Mouse (Mus musculus): Measurements from ENCODE around the gene Srsf9. TPM values are rescaled to one million over a fixed set of nuclear protein-coding genes. Genes with fewer than 3 reads are reported as not detected.

The Srsf9 gene
- polyA plus RNA-seq, 1 experiment from 2014 or later: 291 TPM

- peaks cover 5% of the 10 kb centered on the region; the same call in 1 of the 2 replicates for H3K4me1 ChIP-seq (ENCODE audit: insufficient read depth)
- H3K9ac ChIP-seq: peak overlapping the region; percentile 94
- peak overlapping the region; percentile 95 for H3K4me3 ChIP-seq (ENCODE audit: low read depth, low read length)
- no peaks in the 10 kb centered on the region for H3K27me3 ChIP-seq (ENCODE audit: insufficient read depth, low read length)
- peaks cover 35% of the 10 kb centered on the region for H3K36me3 ChIP-seq (ENCODE audit: insufficient read depth)
- ATAC-seq (ENCODE audit: insufficient read depth): peak; percentile 21
- under 1% methylated on average over 55 of the region's 55 CpGs for WGBS
- no peaks in the 10 kb centered on the region for H3K9me3 ChIP-seq (ENCODE audit: low read depth, low read length)
- no peak for TF ChIP-seq CTCF (IDR thresholded peaks at IDR 0.05; ENCODE audit: low read depth)
- peak; percentile 40 for DNase-seq
- peak overlapping the region; percentile 89 for H3K4me2 ChIP-seq
- H3K27ac ChIP-seq (ENCODE audit: low read depth): peak overlapping the region; percentile 86
Measured at GRCm38 (mm10) chr5:115327610-115328548, 902 bp downstream of the Srsf9 start.

- H3K4me3 ChIP-seq (ENCODE audit: low read depth, low read length): no peak overlapping the region
- DNase-seq (no peak), ATAC-seq (ENCODE audit: insufficient read depth) (no peak)
- peaks cover 66% of the 10 kb centered on the region for H3K36me3 ChIP-seq (ENCODE audit: insufficient read depth)
- no peaks in the 10 kb centered on the region for H3K9me3 ChIP-seq (ENCODE audit: low read depth, low read length)
- WGBS: 72% methylated on average over 9 of the region's 9 CpGs
- no peak overlapping the region for H3K4me2 ChIP-seq
- no peak overlapping the region; the same call in 1 of the 2 replicates for H3K27ac ChIP-seq (ENCODE audit: low read depth)
- H3K9ac ChIP-seq: no peak overlapping the region
- H3K27me3 ChIP-seq (ENCODE audit: insufficient read depth, low read length): no peaks in the 10 kb centered on the region
- peaks cover 5% of the 10 kb centered on the region; the same call in 1 of the 2 replicates for H3K4me1 ChIP-seq (ENCODE audit: insufficient read depth)
- no peak for TF ChIP-seq CTCF (IDR thresholded peaks at IDR 0.05; ENCODE audit: low read depth)
Measured at GRCm38 (mm10) chr5:115330955-115331354, 4.0 kb downstream of the Srsf9 start.

DNA sequence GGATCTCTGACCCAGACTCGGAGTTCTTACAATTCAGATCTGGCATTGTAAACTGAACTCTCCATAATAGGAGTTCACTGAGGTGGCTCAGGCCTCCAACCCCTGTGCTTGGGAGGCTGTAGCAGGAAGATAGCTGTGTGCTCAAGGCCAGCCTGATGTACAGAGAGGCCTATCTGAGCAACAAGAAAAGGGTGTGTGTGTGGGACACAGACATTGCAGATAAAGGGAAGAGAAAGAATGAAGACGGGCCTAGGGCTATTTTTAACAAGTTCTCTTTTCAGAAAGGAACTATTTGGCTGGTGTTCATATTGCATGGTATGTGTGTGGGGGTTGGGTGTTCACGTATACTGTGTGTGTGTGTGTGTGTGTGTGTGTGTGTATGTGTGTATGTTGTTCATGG, 6.6 kb downstream of the Srsf9 start:
- Histone ChIP-seq H3K4me2 (no peak overlapping the region), H3K4me1 (ENCODE audit: insufficient read depth) (peaks cover 2% of the 10 kb centered on the region; the same call in 1 of the 2 replicates), H3K4me3 (ENCODE audit: low read depth, low read length) (no peak overlapping the region), H3K9ac (no peak overlapping the region), H3K36me3 (ENCODE audit: insufficient read depth) (peaks cover 72% of the 10 kb centered on the region), H3K27ac (ENCODE audit: low read depth) (peak overlapping the region; percentile 15; the same call in 1 of the 2 replicates), H3K9me3 (ENCODE audit: low read depth, low read length) (no peaks in the 10 kb centered on the region), H3K27me3 (ENCODE audit: insufficient read depth, low read length) (no peaks in the 10 kb centered on the region)
- 73% methylated on average over 3 of the region's 3 CpGs for WGBS
- ATAC-seq (ENCODE audit: insufficient read depth): no peak
- no peak for TF ChIP-seq CTCF (IDR thresholded peaks at IDR 0.05; ENCODE audit: low read depth)
- no peak for DNase-seq

- H3K4me1 ChIP-seq (ENCODE audit: insufficient read depth): no peaks in the 10 kb centered on the region; the same call in 1 of the 2 replicates
- 14% methylated on average over 7 of the region's 7 CpGs for WGBS
- H3K4me2 ChIP-seq: peak overlapping the region; percentile 87
- peak overlapping the region; percentile 88; the same call in 1 of the 2 replicates for H3K9ac ChIP-seq
- H3K4me3 ChIP-seq (ENCODE audit: low read depth, low read length): peak overlapping the region; percentile 88
- ATAC-seq (ENCODE audit: insufficient read depth) (no peak), DNase-seq (no peak)
- TF ChIP-seq CTCF (IDR thresholded peaks at IDR 0.05; ENCODE audit: low read depth): no peak
- H3K27ac ChIP-seq (ENCODE audit: low read depth): no peak overlapping the region
- H3K27me3 ChIP-seq (ENCODE audit: insufficient read depth, low read length): no peaks in the 10 kb centered on the region
- peaks cover 43% of the 10 kb centered on the region for H3K36me3 ChIP-seq (ENCODE audit: insufficient read depth)
- H3K9me3 ChIP-seq (ENCODE audit: low read depth, low read length): no peaks in the 10 kb centered on the region
Measured at GRCm38 (mm10) chr5:115340007-115340406, 13.0 kb downstream of the Srsf9 start.

DNA sequence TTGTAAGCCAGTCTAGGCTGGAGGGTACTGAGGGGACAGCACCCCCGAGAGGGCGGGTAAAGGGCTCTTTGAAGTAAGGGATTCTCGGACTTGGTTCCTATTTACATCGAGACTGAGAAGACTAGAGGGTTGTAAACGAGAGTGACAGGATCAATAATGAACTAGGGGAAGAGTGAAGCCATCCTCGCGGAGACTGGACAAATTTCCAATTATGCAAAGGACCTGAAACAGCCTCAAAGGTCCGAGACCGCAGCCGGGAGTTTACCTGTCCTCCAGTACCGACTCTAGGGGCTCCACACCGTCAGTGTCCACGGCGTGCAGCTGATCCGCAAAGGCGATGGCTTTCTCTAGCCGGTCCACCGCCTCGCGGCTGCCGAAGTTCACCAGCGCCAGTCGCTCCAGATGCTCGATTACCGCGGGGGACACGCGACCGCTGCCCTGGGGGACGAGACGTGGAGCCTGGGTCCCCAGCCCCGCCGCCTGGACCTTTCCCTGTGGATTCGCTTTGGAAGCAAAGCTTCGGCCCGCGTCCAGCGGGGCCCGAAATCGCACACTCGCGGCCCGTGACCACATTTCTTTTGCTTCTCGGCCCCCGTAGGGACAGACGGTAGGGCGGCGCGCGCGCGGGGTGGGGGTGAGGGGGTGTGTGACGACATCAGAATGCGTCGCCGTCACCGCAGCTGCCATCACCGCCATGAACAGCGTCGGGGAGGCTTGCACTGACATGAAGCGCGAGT, 13.8 kb downstream of the Srsf9 start, which contains the start of the genes Gatc and Triap1:
Gene Gatc, minus strand, starts transcription at position 602 of the 737 bp plus-strand sequence.
Gene Triap1, plus strand, starts transcription at position 649 of the 737 bp plus-strand sequence.
- H3K9ac ChIP-seq: peak within 1 kb of the TSS; percentile 88
- peak within 1 kb of the TSS; percentile 88 for H3K4me3 ChIP-seq (ENCODE audit: low read depth, low read length)
- H3K4me2 ChIP-seq: peak within 1 kb of the TSS; percentile 87
- under 1% methylated on average over 62 of the region's 62 CpGs for WGBS
- H3K27me3 ChIP-seq (ENCODE audit: insufficient read depth, low read length): no peaks in the 10 kb centered on the region
- TF ChIP-seq CTCF (IDR thresholded peaks at IDR 0.05; ENCODE audit: low read depth): no peak
- peaks cover 43% of the 10 kb centered on the region for H3K36me3 ChIP-seq (ENCODE audit: insufficient read depth)
- H3K9me3 ChIP-seq (ENCODE audit: low read depth, low read length): no peaks in the 10 kb centered on the region
- no peaks in the 10 kb centered on the region; the same call in 1 of the 2 replicates for H3K4me1 ChIP-seq (ENCODE audit: insufficient read depth)
- peak; percentile 94 for DNase-seq
- peak; percentile 94 for ATAC-seq (ENCODE audit: insufficient read depth)
- peak within 1 kb of the TSS; percentile 86 for H3K27ac ChIP-seq (ENCODE audit: low read depth)

DNA sequence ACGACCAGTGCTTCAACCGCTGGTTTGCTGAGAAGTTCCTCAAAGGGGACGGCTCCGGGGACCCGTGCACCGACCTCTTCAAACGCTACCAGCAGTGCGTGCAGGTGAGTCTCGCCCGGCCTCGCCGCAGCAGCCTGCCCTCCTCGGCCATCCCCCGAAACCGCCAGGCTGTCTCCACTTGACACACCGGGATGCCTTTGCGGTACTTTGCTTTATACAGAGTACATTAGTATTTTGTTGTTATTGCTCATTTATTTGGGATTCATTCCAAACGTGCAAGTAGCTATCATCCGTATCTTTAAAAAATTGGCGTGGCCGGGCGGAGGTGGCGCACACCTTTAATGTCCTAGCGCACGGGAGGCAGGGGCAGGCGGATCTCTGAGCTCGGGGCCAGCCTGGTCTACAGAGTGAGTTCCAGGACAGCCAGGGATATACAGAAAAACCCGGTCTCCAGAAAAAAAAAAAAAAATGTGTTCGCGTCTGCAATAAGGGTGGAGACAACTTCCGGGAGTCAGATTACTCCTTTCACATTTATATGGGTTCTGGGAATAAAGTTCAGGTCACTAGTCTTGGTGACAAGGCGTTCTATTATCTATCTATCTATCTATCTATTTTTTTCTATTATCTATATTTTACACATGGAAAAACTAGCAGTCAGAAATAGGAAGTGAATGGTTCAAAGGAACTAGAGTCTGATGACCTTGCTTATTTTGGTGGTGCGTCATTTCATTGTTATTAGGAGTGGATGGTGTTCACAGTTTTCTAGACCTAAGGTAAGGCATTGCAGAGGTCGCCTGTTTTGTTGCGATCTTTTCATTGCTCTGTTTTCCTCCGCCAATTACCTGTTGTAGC, 14.6 kb downstream of the Srsf9 start:
- Histone ChIP-seq H3K4me2 (peak overlapping the region; percentile 87), H3K9me3 (ENCODE audit: low read depth, low read length) (no peaks in the 10 kb centered on the region), H3K27me3 (ENCODE audit: insufficient read depth, low read length) (no peaks in the 10 kb centered on the region), H3K4me3 (ENCODE audit: low read depth, low read length) (peak overlapping the region; percentile 88), H3K9ac (peak overlapping the region; percentile 88), H3K36me3 (ENCODE audit: insufficient read depth) (peaks cover 43% of the 10 kb centered on the region), H3K27ac (ENCODE audit: low read depth) (no peak overlapping the region; the same call in 1 of the 2 replicates), H3K4me1 (ENCODE audit: insufficient read depth) (no peaks in the 10 kb centered on the region; the same call in 1 of the 2 replicates)
- ATAC-seq (ENCODE audit: insufficient read depth): no peak
- TF ChIP-seq CTCF (IDR thresholded peaks at IDR 0.05; ENCODE audit: low read depth): no peak
- no peak for DNase-seq
- 10% methylated on average over 36 of the region's 36 CpGs for WGBS

All from lung, embryonic 14.5 days (tissue).